Mouse (Mus musculus) embryonic fibroblast, embryonic 13.5 days (primary cell): ENCODE results near the gene Igf1r.

Source experiments
- CTCF ChIP-seq: IDR thresholded peaks from 2 replicates; pipeline ENCODE4 v1.5.1; 2011; ENCODE audit warnings: mild to moderate bottlenecking, control low read depth, low read length, moderate library complexity, borderline replicate concordance; ENCODE audit not compliant: insufficient read depth
- POLR2A ChIP-seq: IDR thresholded peaks from 2 replicates; pipeline ENCODE4 v1.6.1; 2011; ENCODE audit warnings: low read depth, mild to moderate bottlenecking, control low read depth, low read length, moderate library complexity

DNA sequence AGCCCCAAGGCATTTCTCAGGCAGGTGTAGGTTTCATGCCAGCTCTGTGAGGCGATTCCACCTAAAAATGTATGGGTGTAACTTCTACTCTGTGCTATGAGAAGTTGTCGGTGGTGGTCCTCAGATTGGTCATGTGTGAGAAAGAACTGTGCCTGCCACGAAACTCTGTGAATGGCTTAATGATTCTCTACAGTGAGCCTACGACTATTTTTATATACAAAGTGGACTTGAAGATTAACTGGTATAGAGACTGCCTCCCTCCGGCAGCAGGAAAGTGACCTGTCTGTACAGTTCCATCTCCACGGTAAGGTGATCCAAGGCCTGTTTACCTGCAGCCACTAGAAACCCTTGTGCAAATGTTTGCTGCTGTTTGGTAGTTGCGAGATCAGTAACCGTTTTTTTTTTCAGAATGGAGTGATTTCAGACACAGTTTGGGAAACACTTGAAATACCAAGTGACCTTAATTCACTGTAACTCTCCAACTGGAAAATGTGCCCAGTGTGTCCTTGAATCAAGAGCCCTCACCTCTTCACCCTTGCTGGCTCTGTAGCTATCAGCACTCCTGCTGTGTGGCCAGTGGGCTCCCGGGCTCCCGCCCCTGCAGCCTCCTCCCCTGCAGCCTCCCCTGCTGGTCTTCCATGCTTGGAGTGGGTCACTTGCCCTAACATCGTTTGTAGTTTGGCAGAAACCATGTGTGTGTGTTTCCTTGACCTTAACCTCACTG is 127.7 kb downstream of the Igf1r start:
- no peak for TF ChIP-seq POLR2A
- TF ChIP-seq CTCF: no peak
